Mouse (Mus musculus) gastrocnemius, postnatal 4 days (tissue): ENCODE results near the gene Mag. TPM values are rescaled to one million over a fixed set of nuclear protein-coding genes. Genes with fewer than 3 reads are reported as not detected.

ENCODE experiments used
- DNase-seq, 2 experiments: peaks; one replicate each; pipeline ENCODE4 v3.0.0; 2021 to 2022; ENCODE audit warnings: low spot score in 2 of 2, mixed read lengths in 2 of 2
- total RNA-seq, 2 experiments: library from RNA; stranded (reverse); gene quantifications; 2 replicates each; pipeline ENCODE4 v1.2.3; 2021

The Mag gene
- total RNA-seq, 2 experiments from 2014 or later = 11.8 to 12.3 TPM

DNA sequence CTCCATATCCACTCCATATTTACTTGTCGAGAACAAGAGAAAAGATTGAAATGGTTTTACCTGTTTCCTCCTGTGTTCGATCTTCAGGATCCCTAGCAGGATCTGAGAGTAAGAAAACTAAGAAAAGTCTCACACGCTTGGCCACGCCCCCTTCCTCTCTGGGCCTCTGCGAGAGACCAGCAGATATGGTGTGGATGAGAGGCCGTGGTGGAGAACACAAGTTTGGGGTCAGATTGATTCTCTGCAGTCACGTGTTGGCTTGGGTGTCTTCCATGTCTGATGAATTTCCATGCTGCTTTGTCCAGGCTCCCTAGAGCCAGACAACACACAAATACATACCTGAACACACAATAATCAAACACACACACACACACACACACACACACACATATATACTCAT lies 34.5 kb downstream of the Mag start, which contains the start of gene Cd22:
Gene Cd22 (minus strand): TSS at position 167 of the 400 bp plus-strand sequence.
- no peak for DNase-seq

GRCm38 (mm10) chr7:30878950-30879349 lies 35.7 kb downstream of the Mag start:
- DNase-seq = no peak

GRCm38 (mm10) chr7:30873083-30873482 lies 41.6 kb downstream of the Mag start:
- DNase-seq = peak; percentile 53 to 73

DNA sequence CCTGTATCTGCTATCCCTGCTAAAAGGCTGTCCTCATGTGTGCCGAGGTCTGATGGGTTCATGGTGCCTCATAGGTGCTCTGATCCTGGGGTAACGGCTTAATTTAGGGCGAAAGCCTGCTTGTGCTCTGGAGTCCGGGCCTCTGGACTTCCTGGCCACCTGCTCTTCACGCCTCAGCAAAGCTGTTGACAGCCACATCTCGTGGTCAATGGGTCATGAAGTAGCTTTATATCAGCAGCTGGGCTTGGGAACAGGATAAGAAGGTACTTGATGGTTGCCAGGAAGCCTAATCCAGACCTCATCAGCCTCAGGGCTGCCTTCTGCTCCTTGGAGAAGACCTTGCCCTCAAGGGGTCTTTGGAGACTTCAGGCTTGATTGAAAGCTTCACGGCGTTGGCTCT lies 51.3 kb downstream of the Mag start:
- no peak for DNase-seq

GRCm38 (mm10) chr7:30861464-30861863 lies 53.2 kb downstream of the Mag start, which contains the start of gene Ffar1:
Ffar1 (minus strand) TSS chr7:30861564.
- no peak for DNase-seq

GRCm38 (mm10) chr7:30859635-30860402 lies 54.9 kb downstream of the Mag start:
- no peak for DNase-seq

DNA sequence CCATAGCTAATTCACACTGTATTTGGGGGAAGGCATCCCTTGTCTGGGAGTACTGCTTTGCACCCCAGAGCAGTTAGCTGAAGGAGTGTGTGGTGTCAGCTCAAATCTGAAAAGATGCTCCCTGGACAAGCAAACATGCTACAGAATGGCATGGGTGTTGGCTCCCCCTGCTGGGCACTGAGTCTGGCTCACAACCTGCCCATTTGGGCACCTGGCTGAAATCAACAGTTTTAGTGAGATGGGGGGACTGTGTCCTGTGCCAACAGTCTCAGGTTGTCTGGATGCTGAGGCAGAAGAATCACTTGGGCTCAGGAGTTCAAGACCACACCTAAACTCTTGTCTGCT lies 55.4 kb downstream of the Mag start:
- peak in 1 of 2 experiments; percentile 62 for DNase-seq

DNA sequence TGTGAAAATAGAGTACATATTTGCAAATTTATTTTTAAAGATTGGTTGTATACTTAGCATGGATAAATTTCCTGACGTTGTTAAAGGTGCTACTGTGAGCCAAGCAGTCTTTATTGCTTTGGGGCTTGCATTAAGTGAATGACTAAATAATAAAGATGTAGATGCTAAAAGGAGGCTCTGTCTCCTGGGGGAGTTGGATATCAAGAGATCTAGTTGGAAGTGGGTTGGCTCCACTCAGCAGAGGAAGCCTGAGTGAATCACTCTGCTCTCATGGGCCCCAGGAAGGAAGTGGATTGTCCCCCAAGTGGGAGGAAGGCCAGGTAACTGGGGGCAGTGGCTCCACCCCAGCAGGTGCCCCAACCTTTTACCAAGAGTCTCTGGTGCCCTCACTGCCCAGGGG lies 56.9 kb downstream of the Mag start:
- no peak for DNase-seq

DNA sequence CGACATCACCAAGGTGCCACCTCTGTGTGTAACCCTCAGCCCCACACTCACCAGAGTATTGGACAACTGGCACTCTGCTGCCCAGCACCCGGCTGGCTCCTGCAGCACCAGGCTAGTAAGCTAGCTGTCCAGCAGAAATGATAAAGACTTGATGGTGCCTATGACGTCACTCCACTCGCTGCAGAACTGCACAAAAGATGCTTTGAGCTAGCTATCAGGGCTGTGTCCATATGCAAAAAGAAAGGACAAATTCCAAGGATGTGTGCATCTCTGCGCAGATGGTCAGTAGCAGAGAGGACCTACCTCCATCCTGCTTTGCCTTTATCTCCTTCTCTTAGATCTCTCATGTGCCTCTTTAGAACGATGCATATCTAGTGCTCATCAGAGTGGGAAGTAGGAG lies 58.6 kb downstream of the Mag start, which contains the start of gene Ffar3:
Gene Ffar3 (minus strand): TSS at position 101 of the 400 bp plus-strand sequence.
- DNase-seq = no peak

DNA sequence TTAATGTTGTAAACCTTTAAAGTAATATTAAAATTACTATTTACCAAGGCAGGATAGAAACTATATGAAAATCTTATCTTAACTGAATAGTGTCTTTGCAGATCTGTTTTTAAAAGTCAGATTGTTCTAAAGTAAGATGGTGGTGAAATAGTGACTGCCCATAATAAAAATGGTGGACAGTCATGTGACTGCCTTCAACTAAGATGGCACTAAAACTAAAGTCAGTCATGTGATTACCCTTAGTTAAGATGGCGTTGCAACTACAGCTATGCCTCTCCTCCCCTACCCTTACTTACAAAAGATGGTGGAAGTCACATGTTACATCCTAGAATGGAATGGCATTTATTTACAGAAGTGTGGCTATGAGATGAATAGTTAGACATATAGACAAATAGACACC lies 63.3 kb downstream of the Mag start:
- no peak for DNase-seq

Other genes with a start within 250 kb of the Mag start
- gene Haus5, start 249.9 kb downstream of the Mag start, total RNA-seq = 10 to 100 TPM in 1 of 2 experiments, 1 to 10 TPM in 1; 7.1 to 10.4 TPM
- gene Pmis2, start 243.3 kb downstream of the Mag start, total RNA-seq = not detected
- gene 2200002J24Rik, start 215.9 kb downstream of the Mag start, total RNA-seq = not detected
- not detected for gene Atp4a, start 202.7 kb downstream of the Mag start, total RNA-seq
- 100 to 1,000 TPM; 144 to 145 TPM for gene Tmem147, start 185.3 kb downstream of the Mag start, total RNA-seq
- gene Gapdhs, start 171.2 kb downstream of the Mag start, total RNA-seq = not detected
- gene Sbsn, start 163.4 kb downstream of the Mag start, total RNA-seq = 1 to 10 TPM; 4.1 to 4.6 TPM
- 1 to 10 TPM in 1 of 2 experiments, under 1 TPM in 1; 0.86 to 1.2 TPM for gene Dmkn, start 151.1 kb downstream of the Mag start, total RNA-seq
- 10 to 100 TPM; 13.2 to 13.9 TPM for gene Krtdap, start 127.0 kb downstream of the Mag start, total RNA-seq
- 1 to 10 TPM; 1.8 to 2.5 TPM for gene Ffar2, start 91.1 kb downstream of the Mag start, total RNA-seq
- gene Ffar3, start 58.7 kb downstream of the Mag start, total RNA-seq = not detected
- not detected for gene Ffar1, start 53.3 kb downstream of the Mag start, total RNA-seq
- under 1 TPM; 0.54 to 0.81 TPM for gene Cd22, start 34.5 kb downstream of the Mag start, total RNA-seq
- gene Hamp2, start 9.8 kb upstream of the Mag start, total RNA-seq = not detected
- gene Hamp, start 29.2 kb upstream of the Mag start, total RNA-seq = under 1 TPM in 1 of 2 experiments, not detected in 1; 0.78 TPM
- gene Usf2, start 41.9 kb upstream of the Mag start, total RNA-seq = 10 to 100 TPM; 79.3 to 80.5 TPM
- under 1 TPM; 0.74 to 0.75 TPM for gene Lsr, start 58.6 kb upstream of the Mag start, total RNA-seq
- gene Fam187b, start 58.9 kb upstream of the Mag start, total RNA-seq = under 1 TPM in 1 of 2 experiments, not detected in 1; 0.20 TPM
- gene Fxyd5, start 127.6 kb upstream of the Mag start, total RNA-seq = 10 to 100 TPM; 21.2 to 23.0 TPM
- gene Fxyd7, start 136.6 kb upstream of the Mag start, total RNA-seq = 1 to 10 TPM; 2.3 to 3.8 TPM
- 100 to 1,000 TPM; 587 to 732 TPM for gene Fxyd1, start 142.3 kb upstream of the Mag start, total RNA-seq
- gene Lgi4, start 144.5 kb upstream of the Mag start, total RNA-seq = 1 to 10 TPM; 7.9 to 9.6 TPM
- gene Fxyd3, start 161.8 kb upstream of the Mag start, total RNA-seq = 1 to 10 TPM; 2.7 to 4.9 TPM
- gene Hpn, start 200.4 kb upstream of the Mag start, total RNA-seq = 1 to 10 TPM; 3.9 to 4.2 TPM
- 10 to 100 TPM; 90.6 to 98.1 TPM for gene Scn1b, start 212.1 kb upstream of the Mag start, total RNA-seq
- gene Gramd1a, start 241.0 kb upstream of the Mag start, total RNA-seq = 10 to 100 TPM; 42.8 to 45.8 TPM